Mouse (Mus musculus): ENCODE measurements around the gene Sec24b. TPM values are rescaled to one million over a fixed set of nuclear protein-coding genes. Genes with fewer than 3 reads are reported as not detected.

Gene Sec24b
- polyA plus RNA-seq, 1 experiment from 2014 or later, result 31.8 TPM

DNA sequence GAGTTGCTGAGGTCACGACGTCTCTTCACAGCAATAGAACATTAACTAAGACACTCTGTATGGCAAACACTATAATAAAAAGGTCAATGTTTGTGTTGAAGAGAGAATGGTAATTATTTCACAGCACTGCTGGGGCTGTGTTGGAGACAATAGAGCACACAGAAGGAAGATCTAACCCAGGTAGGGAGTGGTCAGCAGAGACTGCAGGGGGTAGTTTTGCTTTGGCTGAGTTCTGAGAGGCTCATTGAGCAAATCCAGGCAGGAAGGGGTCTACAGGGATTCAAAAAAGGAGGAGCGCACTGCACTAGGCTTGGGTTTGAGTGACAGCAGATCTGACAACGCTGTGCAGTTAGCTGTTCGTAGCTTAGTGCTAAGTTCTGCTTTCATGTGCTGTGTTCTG is 85.0 kb downstream of the Sec24b start:
- 81% methylated on average over 5 of the region's 5 CpGs for WGBS
- no peaks in the 10 kb centered on the region for H3K9me3 ChIP-seq
- H3K4me3 ChIP-seq (replicated peaks), result no peak overlapping the region
- H3K9ac ChIP-seq (replicated peaks), result no peak overlapping the region
- no peaks in the 10 kb centered on the region for H3K27me3 ChIP-seq
- ATAC-seq (ENCODE audit: insufficient number of reproducible peaks, insufficient read depth, low FRiP score, low TSS enrichment, low read depth), result no peak
- H3K4me1 ChIP-seq (replicated peaks), result peaks cover 6% of the 10 kb centered on the region
- H3K4me2 ChIP-seq, result no peak overlapping the region
- H3K36me3 ChIP-seq, result no peaks in the 10 kb centered on the region; the same call in 1 of the 2 replicates
- H3K27ac ChIP-seq, result no peak overlapping the region

DNA sequence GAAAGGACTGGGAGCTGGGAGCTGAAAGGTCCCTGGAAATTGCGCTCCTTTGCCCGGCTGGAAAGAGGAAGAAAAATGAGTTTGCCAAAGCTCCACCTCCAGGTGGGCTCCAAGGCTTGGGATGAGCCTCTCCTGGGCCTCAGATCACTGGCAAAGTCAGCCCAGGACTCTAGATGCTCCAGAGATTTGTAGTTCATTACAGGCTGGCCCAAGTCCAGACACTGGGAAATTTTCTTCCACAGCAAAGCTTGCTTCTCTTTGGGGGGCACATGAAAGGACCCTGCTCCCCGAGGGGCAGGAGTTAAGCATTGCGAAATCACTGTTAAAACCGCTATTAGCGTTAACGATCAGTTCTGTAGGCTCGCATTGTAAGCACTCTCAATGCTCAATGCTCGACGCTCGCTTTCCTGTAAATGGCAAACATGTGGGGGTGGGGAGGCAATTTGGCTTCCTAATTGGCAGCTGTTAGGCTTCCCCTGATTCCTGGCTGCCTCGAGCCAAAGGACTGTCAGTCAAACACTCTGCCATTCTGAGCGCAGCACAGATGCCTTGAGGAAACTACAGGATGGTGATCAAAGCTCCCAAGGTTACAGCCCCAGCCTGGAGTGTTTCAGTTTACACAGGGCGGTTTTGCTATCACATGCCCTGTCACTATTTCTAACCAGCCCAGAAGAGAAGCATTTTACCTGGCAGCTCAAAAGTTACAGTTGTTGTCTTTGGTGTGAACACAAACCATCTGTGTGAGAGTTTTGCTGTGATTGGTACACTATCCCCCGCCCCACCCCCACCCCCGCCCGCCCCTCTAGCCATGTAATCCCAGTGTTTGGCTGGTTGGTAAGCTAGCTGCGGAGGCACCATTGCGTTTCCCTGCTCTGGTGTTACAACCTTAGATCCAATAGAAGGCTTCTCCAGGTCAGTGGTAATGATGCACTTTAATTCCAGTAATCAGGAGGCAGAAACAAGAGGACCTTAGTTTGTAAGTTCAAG is 90.5 kb downstream of the Sec24b start:
- peak overlapping the region; percentile 68 for H3K4me3 ChIP-seq (replicated peaks)
- peaks cover 17% of the 10 kb centered on the region for H3K4me1 ChIP-seq (replicated peaks)
- 3% methylated on average over 19 of the region's 19 CpGs for WGBS
- peak; percentile 77 for ATAC-seq (ENCODE audit: insufficient number of reproducible peaks, insufficient read depth, low FRiP score, low TSS enrichment, low read depth)
- peak overlapping the region; percentile 98 for H3K4me2 ChIP-seq
- peak overlapping the region; percentile 72 for H3K27ac ChIP-seq
- no peak overlapping the region for H3K9ac ChIP-seq (replicated peaks)
- no peaks in the 10 kb centered on the region for H3K9me3 ChIP-seq
- no peaks in the 10 kb centered on the region for H3K36me3 ChIP-seq
- H3K27me3 ChIP-seq, result peaks cover 17% of the 10 kb centered on the region

DNA sequence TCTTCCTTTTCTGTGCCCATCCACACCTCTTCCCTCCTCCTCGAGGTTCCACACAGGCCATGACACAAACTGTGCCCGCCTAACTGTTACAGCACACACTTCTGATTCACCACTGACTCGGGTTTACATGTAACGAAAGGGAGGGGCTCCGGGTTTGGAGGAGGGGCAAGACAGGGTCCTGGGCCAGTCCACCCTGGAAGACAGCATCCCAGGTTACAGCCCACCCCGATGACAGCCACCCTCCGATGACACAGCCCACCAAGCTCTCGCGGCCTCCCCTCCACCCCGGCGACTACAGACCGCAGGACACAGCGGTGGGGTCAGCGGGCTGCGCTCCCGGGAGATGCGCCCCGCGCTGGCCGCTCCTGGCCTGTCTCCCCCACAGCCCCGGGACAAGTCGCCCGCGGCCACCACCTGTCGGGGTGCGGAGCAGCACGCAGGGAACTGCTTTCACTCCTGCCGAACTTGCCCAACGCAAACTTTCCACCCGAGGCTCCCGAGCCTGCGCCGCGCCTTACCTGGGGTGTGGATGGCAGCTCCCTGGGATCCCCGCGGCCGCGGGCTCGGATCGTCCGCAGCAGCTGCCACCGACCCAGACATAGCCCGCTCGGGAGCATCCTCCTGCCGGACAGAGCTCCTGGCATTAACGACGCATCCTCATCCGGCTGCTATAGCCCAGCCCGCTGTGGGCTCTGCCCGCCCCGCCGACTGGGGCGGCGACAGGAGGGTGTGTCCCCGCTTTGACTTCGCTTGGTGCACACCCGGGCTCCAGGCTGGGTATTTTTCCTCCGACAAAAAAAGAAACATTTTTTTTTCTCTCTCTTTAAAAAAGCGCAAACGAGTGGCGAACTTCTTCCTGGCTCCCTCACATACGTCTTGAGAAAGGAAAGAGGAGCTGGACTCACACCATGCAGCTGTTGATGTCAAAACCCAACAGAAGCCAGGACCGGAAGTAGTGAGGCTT is 91.6 kb downstream of the Sec24b start, which contains the start of gene Mcub:
Gene Mcub, minus strand, starts transcription at position 775 of the 964 bp plus-strand sequence.
- under 1% methylated on average over 61 of the region's 63 CpGs for WGBS
- Histone ChIP-seq H3K9me3 (no peaks in the 10 kb centered on the region), H3K9ac (replicated peaks) (peak within 1 kb of the TSS; percentile 65), H3K4me1 (replicated peaks) (peaks cover 17% of the 10 kb centered on the region), H3K27ac (peak within 1 kb of the TSS; percentile 72), H3K4me2 (peak within 1 kb of the TSS; percentile 98), H3K27me3 (peaks cover 17% of the 10 kb centered on the region), H3K4me3 (replicated peaks) (peak within 1 kb of the TSS; percentile 68), H3K36me3 (no peaks in the 10 kb centered on the region)
- peak; percentile 71; the same call in 1 of the 2 replicates for ATAC-seq (ENCODE audit: insufficient number of reproducible peaks, insufficient read depth, low FRiP score, low TSS enrichment, low read depth)

GRCm38 (mm10) chr3:129969031-129969430 is 92.3 kb downstream of the Sec24b start:
- peak overlapping the region; percentile 68 for H3K4me3 ChIP-seq (replicated peaks)
- H3K4me2 ChIP-seq, result peak overlapping the region; percentile 98
- no peaks in the 10 kb centered on the region for H3K9me3 ChIP-seq
- H3K4me1 ChIP-seq (replicated peaks), result peaks cover 17% of the 10 kb centered on the region
- H3K9ac ChIP-seq (replicated peaks), result no peak overlapping the region; the same call in 1 of the 2 replicates
- H3K27ac ChIP-seq, result no peak overlapping the region
- no peaks in the 10 kb centered on the region for H3K36me3 ChIP-seq
- H3K27me3 ChIP-seq, result peaks cover 17% of the 10 kb centered on the region
- 31% methylated on average over 10 of the region's 10 CpGs for WGBS
- ATAC-seq (ENCODE audit: insufficient number of reproducible peaks, insufficient read depth, low FRiP score, low TSS enrichment, low read depth), result no peak

DNA sequence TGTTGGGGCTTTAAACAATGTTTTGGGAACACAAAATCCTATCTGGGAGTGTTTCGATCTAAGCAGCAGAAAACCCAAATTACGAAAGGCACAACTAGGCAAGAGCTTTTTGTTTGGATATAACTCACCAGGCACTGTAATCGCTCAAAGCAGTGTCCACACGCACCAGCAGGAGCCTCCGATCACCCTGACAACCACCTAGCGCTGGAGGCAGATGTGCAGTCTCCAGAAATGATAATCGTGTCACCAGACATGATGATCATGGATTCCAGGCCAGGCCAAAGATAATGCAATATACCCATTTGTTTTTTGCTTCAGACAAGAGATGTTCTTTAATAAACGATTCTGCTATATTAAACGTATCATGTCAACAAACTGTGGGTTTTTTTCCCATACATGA is 93.5 kb downstream of the Sec24b start:
- no peak overlapping the region for H3K27ac ChIP-seq
- peaks cover 17% of the 10 kb centered on the region for H3K27me3 ChIP-seq
- WGBS, result 82% methylated on average over 9 of the region's 9 CpGs

GRCm38 (mm10) chr3:129964681-129965080 is 96.7 kb downstream of the Sec24b start:
- H3K4me1 ChIP-seq (replicated peaks), result peaks cover 10% of the 10 kb centered on the region; the same call in 1 of the 2 replicates
- WGBS, result 91% methylated on average over 8 of the region's 8 CpGs
- ATAC-seq (ENCODE audit: insufficient number of reproducible peaks, insufficient read depth, low FRiP score, low TSS enrichment, low read depth), result no peak
- no peak overlapping the region for H3K4me2 ChIP-seq
- no peaks in the 10 kb centered on the region for H3K9me3 ChIP-seq
- H3K27ac ChIP-seq, result no peak overlapping the region
- peaks cover 14% of the 10 kb centered on the region for H3K27me3 ChIP-seq
- no peak overlapping the region for H3K4me3 ChIP-seq (replicated peaks)
- H3K36me3 ChIP-seq, result no peaks in the 10 kb centered on the region
- no peak overlapping the region for H3K9ac ChIP-seq (replicated peaks)

More for the DNA sequence above, 93.5 kb downstream of the Sec24b start:
- no peaks in the 10 kb centered on the region for H3K9me3 ChIP-seq
- no peak for ATAC-seq (ENCODE audit: insufficient number of reproducible peaks, insufficient read depth, low FRiP score, low TSS enrichment, low read depth)
- no peaks in the 10 kb centered on the region for H3K36me3 ChIP-seq
- no peak overlapping the region for H3K4me3 ChIP-seq (replicated peaks)
- no peak overlapping the region for H3K4me2 ChIP-seq
- H3K4me1 ChIP-seq (replicated peaks), result peaks cover 17% of the 10 kb centered on the region
- H3K9ac ChIP-seq (replicated peaks), result no peak overlapping the region

DNA sequence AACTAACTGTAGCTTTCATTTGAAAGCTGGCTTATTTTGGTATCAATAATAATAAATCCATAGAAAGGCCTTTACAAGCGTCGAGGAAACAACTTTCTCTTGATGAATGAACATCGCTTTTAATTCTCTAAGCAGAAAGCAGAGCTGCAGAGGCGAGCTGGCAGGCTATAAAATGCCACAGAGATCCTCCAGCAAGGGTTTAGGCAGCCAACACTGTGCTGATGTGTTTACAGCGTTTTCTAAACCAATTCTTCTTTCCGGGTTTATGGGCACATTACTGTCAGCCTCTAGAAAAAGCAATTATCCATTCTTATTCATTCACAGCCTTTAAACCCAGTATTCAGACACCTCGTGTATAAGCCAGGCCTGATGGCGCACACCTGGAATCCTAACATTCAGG is 98.8 kb downstream of the Sec24b start:
- no peaks in the 10 kb centered on the region for H3K9me3 ChIP-seq
- ATAC-seq (ENCODE audit: insufficient number of reproducible peaks, insufficient read depth, low FRiP score, low TSS enrichment, low read depth), result no peak
- no peaks in the 10 kb centered on the region for H3K36me3 ChIP-seq
- no peak overlapping the region for H3K4me3 ChIP-seq (replicated peaks)
- H3K4me1 ChIP-seq (replicated peaks), result peaks cover 6% of the 10 kb centered on the region; the same call in 1 of the 2 replicates
- H3K27ac ChIP-seq, result no peak overlapping the region
- no peak overlapping the region for H3K9ac ChIP-seq (replicated peaks)
- 45% methylated on average over 8 of the region's 8 CpGs for WGBS
- peaks cover 3% of the 10 kb centered on the region; the same call in 1 of the 2 replicates for H3K27me3 ChIP-seq
- no peak overlapping the region for H3K4me2 ChIP-seq

DNA sequence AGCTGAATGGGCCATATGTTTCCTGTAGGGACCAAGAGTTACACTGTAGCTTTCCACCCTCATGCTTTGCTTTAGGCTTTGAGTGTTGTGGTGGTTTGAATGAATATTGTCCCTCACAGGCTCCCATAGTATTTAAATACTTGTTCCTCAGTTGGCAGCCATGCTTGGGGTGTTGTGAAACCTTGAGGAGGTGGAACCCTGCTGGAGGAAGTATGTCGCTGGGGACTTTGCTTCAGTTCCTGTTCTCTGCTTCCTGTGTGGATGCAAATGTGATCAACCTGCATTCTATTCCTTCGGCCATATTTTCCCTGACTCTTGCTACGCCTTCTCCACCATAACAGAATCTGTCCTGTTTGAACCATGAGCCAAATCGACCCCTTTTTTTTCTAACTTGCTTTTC is 108.1 kb downstream of the Sec24b start:
- Histone ChIP-seq H3K4me2 (no peak overlapping the region), H3K9ac (replicated peaks) (no peak overlapping the region), H3K9me3 (no peaks in the 10 kb centered on the region), H3K36me3 (no peaks in the 10 kb centered on the region), H3K4me3 (replicated peaks) (no peak overlapping the region), H3K4me1 (replicated peaks) (peaks cover 3% of the 10 kb centered on the region; the same call in 1 of the 2 replicates), H3K27me3 (no peaks in the 10 kb centered on the region), H3K27ac (no peak overlapping the region)
- WGBS, result 90% methylated on average over 4 of the region's 4 CpGs
- no peak for ATAC-seq (ENCODE audit: insufficient number of reproducible peaks, insufficient read depth, low FRiP score, low TSS enrichment, low read depth)

- Histone ChIP-seq H3K36me3 (no peaks in the 10 kb centered on the region), H3K9me3 (no peaks in the 10 kb centered on the region), H3K27me3 (no peaks in the 10 kb centered on the region), H3K4me1 (replicated peaks) (no peaks in the 10 kb centered on the region), H3K9ac (replicated peaks) (no peak overlapping the region), H3K27ac (no peak overlapping the region), H3K4me3 (replicated peaks) (no peak overlapping the region), H3K4me2 (no peak overlapping the region)
- 80% methylated on average over 5 of the region's 5 CpGs for WGBS
- ATAC-seq (ENCODE audit: insufficient number of reproducible peaks, insufficient read depth, low FRiP score, low TSS enrichment, low read depth), result no peak
Measured at GRCm38 (mm10) chr3:129949158-129949773, 112.1 kb downstream of the Sec24b start.

GRCm38 (mm10) chr3:129948359-129948758 is 113.0 kb downstream of the Sec24b start:
- WGBS, result 90% methylated on average over 5 of the region's 5 CpGs
- Histone ChIP-seq H3K36me3 (no peaks in the 10 kb centered on the region), H3K4me3 (replicated peaks) (no peak overlapping the region), H3K4me2 (no peak overlapping the region), H3K27ac (no peak overlapping the region), H3K9ac (replicated peaks) (no peak overlapping the region), H3K9me3 (no peaks in the 10 kb centered on the region), H3K27me3 (no peaks in the 10 kb centered on the region), H3K4me1 (replicated peaks) (no peaks in the 10 kb centered on the region)
- no peak for ATAC-seq (ENCODE audit: insufficient number of reproducible peaks, insufficient read depth, low FRiP score, low TSS enrichment, low read depth)
